Mouse (Mus musculus) splenic B cell, adult 2 months (primary cell): Measurements from ENCODE around the gene Cstb.

Experiments used
- DNase-seq: peaks from one replicate; pipeline ENCODE4 v3.0.0-alpha.2; 2011; ENCODE audit warnings: low read depth, low spot score
- H3K27me3 ChIP-seq: 2 replicates; pipeline ENCODE4 v1.6.1; 2012; ENCODE audit warnings: mild to moderate bottlenecking, low read length, moderate library complexity, mixed read lengths; ENCODE audit not compliant: control insufficient read depth, poor library complexity, insufficient read depth, severe bottlenecking
- H3K36me3 ChIP-seq: 2 replicates; pipeline ENCODE4 v1.6.1; 2012; ENCODE audit warnings: mild to moderate bottlenecking, low read length, moderate library complexity, mixed read lengths; ENCODE audit not compliant: control insufficient read depth, poor library complexity, insufficient read depth, severe bottlenecking

Gene Cstb

GRCm38 (mm10) chr10:78425181-78426041 is at the start of gene Cstb:
Gene Cstb (plus strand): TSS chr10:78425669.
- H3K27me3 ChIP-seq = no peaks in the 10 kb centered on the region
- DNase-seq = peak; percentile 88
- no peaks in the 10 kb centered on the region; the same call in 1 of the 2 replicates for H3K36me3 ChIP-seq

- DNase-seq = peak; percentile 31
- Histone ChIP-seq H3K36me3 (no peaks in the 10 kb centered on the region), H3K27me3 (no peaks in the 10 kb centered on the region)
These were observed 47.0 kb upstream of the Cstb start for GRCm38 (mm10) chr10:78378516-78378915.

GRCm38 (mm10) chr10:78383567-78383966 is 41.9 kb upstream of the Cstb start:
- Histone ChIP-seq H3K36me3 (no peaks in the 10 kb centered on the region), H3K27me3 (no peaks in the 10 kb centered on the region)
- DNase-seq = no peak

DNA sequence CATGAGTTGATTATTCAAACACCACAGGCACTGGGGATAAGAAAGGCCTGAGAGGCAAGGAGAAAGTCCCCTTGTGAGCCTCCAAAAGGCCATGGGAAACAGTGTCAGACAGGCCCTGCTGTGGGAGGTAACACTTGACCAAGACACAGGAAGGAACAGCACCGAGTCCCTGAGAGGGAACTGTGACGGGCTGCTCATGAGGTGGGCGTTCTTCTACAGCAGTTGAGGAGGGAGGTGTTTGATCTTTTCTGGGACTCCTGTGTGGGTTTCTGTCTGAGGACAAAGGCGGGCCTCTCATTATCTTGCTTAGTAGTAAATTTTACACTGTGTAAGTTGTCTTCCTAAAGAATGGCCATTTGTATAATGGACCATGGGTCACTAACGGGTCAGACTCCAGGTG is 39.9 kb upstream of the Cstb start:
- H3K27me3 ChIP-seq = no peaks in the 10 kb centered on the region
- H3K36me3 ChIP-seq = no peaks in the 10 kb centered on the region
- no peak for DNase-seq

GRCm38 (mm10) chr10:78388216-78388980 is 37.1 kb upstream of the Cstb start:
- no peak for DNase-seq
- Histone ChIP-seq H3K27me3 (no peaks in the 10 kb centered on the region), H3K36me3 (no peaks in the 10 kb centered on the region)

GRCm38 (mm10) chr10:78390982-78391470 is 34.4 kb upstream of the Cstb start:
- Histone ChIP-seq H3K36me3 (no peaks in the 10 kb centered on the region), H3K27me3 (no peaks in the 10 kb centered on the region)
- no peak for DNase-seq

DNA sequence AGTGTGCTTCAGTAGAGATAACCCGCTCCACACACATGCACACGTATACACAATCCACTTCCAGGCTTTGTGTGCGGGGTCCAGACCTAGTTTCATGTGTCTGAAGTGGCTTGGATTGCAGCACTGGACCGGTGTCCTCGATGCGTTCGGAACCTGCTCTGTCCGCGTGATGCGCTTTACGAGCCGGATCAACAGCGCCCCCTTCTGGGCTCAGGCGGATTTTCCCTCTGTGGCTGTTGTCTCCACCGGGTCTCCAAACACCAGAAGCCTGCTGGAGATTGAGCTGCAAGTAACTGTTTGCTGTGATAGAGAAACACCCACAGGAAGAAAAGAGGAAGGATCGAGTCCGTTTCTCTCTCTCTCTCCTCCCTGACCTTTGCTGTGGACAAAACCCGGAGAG is 33.4 kb upstream of the Cstb start:
- no peaks in the 10 kb centered on the region for H3K27me3 ChIP-seq
- peak; percentile 86 for DNase-seq
- no peaks in the 10 kb centered on the region for H3K36me3 ChIP-seq

- DNase-seq = no peak
- Histone ChIP-seq H3K27me3 (no peaks in the 10 kb centered on the region), H3K36me3 (no peaks in the 10 kb centered on the region; the same call in 1 of the 2 replicates)
These were observed 30.1 kb upstream of the Cstb start for GRCm38 (mm10) chr10:78395377-78395776.

DNA sequence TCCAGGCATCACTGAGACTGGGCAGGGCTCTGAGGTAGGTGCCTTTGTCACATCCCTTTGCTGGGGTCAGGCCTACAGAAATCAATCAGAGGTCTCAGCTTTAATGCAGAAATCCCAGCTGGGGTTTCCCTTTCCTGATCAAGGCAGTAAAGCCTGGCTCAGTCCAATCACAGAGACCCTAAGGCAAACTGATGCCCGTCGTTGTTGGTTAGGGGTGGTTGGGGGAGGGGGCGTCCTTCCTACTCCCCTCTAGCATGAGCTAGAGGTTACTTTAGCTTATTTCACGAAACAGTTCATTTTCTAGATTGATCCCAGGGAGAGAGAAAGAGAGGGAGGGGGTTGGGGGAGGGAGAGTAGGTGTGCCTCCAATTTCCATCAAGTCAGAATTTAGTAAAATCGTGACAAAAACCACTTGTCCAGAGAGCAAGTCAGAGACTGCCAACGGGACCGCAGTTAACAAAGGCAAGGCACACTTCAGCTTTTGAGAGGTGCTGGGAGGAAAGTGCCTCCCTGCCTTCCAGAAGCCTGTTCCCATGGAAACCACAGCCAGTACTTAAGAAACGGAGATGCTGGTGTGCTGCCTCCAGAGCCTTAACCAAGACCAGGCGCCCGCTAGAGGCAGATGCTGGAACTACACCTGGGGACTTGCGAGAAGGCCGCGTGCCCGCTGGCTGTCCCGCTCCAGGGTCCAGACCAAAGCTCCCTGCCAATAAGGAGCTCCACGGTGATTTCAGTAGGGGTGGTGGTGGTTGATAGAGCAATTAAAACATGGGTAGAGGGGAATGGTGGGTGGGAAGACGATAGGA is 29.4 kb upstream of the Cstb start:
- H3K27me3 ChIP-seq = no peaks in the 10 kb centered on the region
- peaks cover 2% of the 10 kb centered on the region; the same call in 1 of the 2 replicates for H3K36me3 ChIP-seq
- peak; percentile 93 for DNase-seq

- Histone ChIP-seq H3K27me3 (no peaks in the 10 kb centered on the region), H3K36me3 (peaks cover 2% of the 10 kb centered on the region; the same call in 1 of the 2 replicates)
- DNase-seq = no peak
These were observed 28.9 kb upstream of the Cstb start for GRCm38 (mm10) chr10:78396625-78396885.

- Histone ChIP-seq H3K27me3 (no peaks in the 10 kb centered on the region), H3K36me3 (peaks cover 9% of the 10 kb centered on the region)
- peak; percentile 83 for DNase-seq
These were observed 26.3 kb upstream of the Cstb start for GRCm38 (mm10) chr10:78399090-78399657.

DNA sequence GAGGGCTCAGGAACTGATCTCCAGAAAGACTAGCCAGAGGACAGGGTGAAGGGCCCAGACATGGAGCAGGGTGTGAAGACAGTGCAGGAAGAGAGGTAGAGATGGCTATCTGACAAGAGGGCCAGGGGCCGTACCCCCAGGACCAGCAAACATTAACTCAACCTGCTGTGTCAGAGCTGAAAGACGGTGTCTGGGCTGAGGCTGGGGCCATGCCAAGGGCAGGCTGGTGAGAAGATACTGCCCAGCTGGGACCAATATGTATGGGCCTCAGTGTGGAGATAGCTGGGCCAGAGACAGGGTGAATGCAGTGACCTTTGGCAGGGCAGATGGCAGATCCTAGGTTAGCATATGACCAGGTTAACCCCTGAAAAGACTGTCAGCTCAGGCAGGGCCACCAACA is 24.3 kb upstream of the Cstb start:
- no peak for DNase-seq
- peaks cover 11% of the 10 kb centered on the region for H3K36me3 ChIP-seq
- H3K27me3 ChIP-seq = no peaks in the 10 kb centered on the region

- Histone ChIP-seq H3K27me3 (no peaks in the 10 kb centered on the region), H3K36me3 (peaks cover 14% of the 10 kb centered on the region)
- DNase-seq = no peak
These were observed 23.1 kb upstream of the Cstb start for GRCm38 (mm10) chr10:78402301-78402922.

DNA sequence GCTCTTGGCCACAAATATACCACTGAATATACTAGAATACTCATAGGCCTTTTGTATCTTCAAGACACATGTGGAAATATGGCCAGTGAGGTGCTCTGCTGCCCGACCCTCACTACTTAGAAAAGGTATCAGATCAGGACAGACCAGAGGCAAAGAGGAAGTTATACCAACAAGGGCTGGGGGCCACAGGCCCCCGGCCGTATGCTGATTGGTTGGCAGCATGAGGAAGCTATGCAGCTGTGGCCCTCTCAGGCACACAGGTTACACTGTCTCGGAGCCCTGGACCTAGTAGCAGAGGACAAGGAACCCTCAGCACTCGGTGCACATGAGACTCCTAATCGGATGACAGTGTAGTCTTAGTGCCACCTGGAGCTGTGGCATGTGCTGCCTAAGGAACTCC is 19.3 kb upstream of the Cstb start:
- Histone ChIP-seq H3K27me3 (no peaks in the 10 kb centered on the region), H3K36me3 (peaks cover 22% of the 10 kb centered on the region)
- no peak for DNase-seq
